Mouse (Mus musculus): ENCODE results near the gene Riox2. TPM values are rescaled to one million over a fixed set of nuclear protein-coding genes. Genes with fewer than 3 reads are reported as not detected.

The Riox2 gene
- polyA plus RNA-seq, 1 experiment from 2014 or later: 35.5 TPM

DNA sequence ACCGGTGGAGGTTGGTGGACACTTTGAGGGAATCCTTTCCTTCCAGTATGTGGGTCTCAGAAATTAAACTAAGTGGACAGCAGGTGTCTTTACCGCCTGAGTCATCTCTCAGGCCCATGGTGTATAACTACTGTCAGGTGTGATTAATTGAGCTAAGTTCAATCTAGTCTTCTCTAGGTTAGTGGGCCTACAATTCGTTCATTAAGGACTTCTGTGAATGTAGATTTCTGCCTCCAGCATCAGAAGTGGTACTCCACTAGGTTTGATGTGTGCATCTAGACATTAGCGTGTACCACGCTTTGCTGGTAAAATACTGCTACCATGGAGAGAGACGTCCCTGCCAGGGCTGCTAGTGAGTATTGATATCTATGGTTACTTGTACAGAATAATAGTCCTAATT is 971 bp downstream of the Riox2 start:
- ATAC-seq (ENCODE audit: insufficient number of reproducible peaks, insufficient read depth, low FRiP score, low TSS enrichment, low read depth): no peak
- Histone ChIP-seq H3K9me3 (no peaks in the 10 kb centered on the region), H3K4me3 (peak overlapping the region; percentile 73), H3K27me3 (no peaks in the 10 kb centered on the region), H3K4me2 (peak overlapping the region; percentile 64), H3K36me3 (peaks cover 9% of the 10 kb centered on the region; the same call in 1 of the 2 replicates), H3K27ac (no peak overlapping the region), H3K9ac (peak overlapping the region; percentile 80; the same call in 1 of the 2 replicates), H3K4me1 (peaks cover 7% of the 10 kb centered on the region)
- WGBS: 55% methylated on average over 6 of the region's 6 CpGs

DNA sequence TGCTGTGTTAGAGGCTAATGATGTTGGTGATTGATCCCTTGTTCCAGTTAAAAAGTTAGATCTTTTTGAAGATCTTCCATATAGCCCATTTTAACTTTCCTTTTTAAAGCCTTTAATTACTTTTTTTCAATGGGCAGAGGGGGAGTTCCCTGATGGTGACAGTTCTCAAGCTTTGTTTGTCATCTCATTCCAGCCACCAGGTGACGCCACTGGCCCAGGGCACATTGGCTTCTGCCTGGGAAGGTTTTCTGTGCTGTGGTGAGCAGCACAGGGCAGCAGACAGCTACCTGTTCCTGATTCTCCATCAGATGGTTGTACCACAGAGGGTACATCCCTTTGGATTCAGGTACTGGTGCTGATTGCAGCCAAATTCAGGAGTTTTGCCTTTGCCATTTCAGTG is 3.2 kb downstream of the Riox2 start:
- no peak overlapping the region for H3K27ac ChIP-seq
- 23% methylated on average over 1 of the region's 1 CpGs for WGBS
- H3K4me3 ChIP-seq: no peak overlapping the region
- H3K36me3 ChIP-seq: peaks cover 24% of the 10 kb centered on the region; the same call in 1 of the 2 replicates
- no peak overlapping the region for H3K4me2 ChIP-seq
- H3K9me3 ChIP-seq: no peaks in the 10 kb centered on the region
- no peak for ATAC-seq (ENCODE audit: insufficient number of reproducible peaks, insufficient read depth, low FRiP score, low TSS enrichment, low read depth)
- no peak overlapping the region for H3K9ac ChIP-seq
- peaks cover 7% of the 10 kb centered on the region for H3K4me1 ChIP-seq
- H3K27me3 ChIP-seq: no peaks in the 10 kb centered on the region

DNA sequence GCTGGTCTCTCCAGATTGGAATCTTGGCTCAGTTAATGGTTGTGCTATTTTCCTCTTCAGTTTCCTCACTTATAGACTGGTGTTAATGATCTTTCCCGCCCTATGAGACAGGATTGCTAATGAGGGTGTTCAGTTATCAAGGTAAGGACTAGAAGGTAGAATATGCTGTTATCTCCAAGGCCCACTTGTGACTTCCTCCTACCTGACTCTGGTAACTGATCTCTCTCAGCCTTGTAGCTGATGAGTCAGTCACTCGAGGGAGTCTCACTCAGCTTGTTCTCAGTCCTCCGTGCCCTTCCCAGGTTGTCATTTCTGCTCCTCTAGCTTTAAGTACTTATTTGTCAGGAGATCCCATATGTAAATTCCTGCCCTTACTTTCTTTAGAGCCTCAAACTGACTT is 6.4 kb downstream of the Riox2 start:
- Histone ChIP-seq H3K4me2 (no peak overlapping the region), H3K27ac (no peak overlapping the region), H3K4me1 (peaks cover under 1% of the 10 kb centered on the region; the same call in 1 of the 2 replicates), H3K27me3 (no peaks in the 10 kb centered on the region), H3K9ac (no peak overlapping the region), H3K36me3 (peaks cover 37% of the 10 kb centered on the region), H3K9me3 (no peaks in the 10 kb centered on the region), H3K4me3 (no peak overlapping the region)
- WGBS: 91% methylated on average over 3 of the region's 3 CpGs
- no peak for ATAC-seq (ENCODE audit: insufficient number of reproducible peaks, insufficient read depth, low FRiP score, low TSS enrichment, low read depth)

- no peaks in the 10 kb centered on the region for H3K4me1 ChIP-seq
- H3K4me2 ChIP-seq: no peak overlapping the region
- no peaks in the 10 kb centered on the region for H3K9me3 ChIP-seq
- no peaks in the 10 kb centered on the region for H3K27me3 ChIP-seq
- H3K9ac ChIP-seq: no peak overlapping the region
- WGBS: 69% methylated on average over 7 of the region's 7 CpGs
- ATAC-seq (ENCODE audit: insufficient number of reproducible peaks, insufficient read depth, low FRiP score, low TSS enrichment, low read depth): no peak
- no peak overlapping the region for H3K27ac ChIP-seq
- H3K36me3 ChIP-seq: peaks cover 81% of the 10 kb centered on the region
- no peak overlapping the region for H3K4me3 ChIP-seq
Observed at GRCm38 (mm10) chr16:59487239-59487638, 15.7 kb downstream of the Riox2 start.

DNA sequence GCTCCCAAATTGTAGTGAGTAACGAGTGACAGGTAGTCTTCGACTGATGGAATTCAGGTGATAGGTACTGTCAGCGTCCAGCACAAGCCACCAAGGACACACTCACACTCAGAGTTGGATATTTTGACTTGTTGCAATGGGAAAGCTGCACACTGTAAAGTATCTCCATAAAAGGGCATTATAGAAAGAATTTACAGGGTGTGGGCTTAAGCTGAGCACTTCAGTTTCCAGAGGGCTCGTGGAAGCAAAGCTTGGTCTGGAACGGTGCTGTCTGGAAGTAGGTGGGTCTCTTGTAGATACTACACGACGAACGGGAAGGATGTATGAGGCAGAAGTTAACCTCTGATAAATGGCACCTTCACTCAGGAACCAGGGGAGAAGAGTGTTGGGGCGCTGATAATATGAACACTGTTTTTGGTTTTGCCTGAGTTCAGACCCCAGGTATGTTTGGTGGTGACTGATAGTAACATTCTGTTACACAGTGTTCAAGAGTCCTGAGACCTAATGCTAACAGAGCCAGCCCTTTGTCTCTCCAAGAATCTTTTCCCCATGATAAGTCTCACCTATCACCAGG is 16.5 kb downstream of the Riox2 start:
- Histone ChIP-seq H3K9ac (no peak overlapping the region), H3K36me3 (peaks cover 80% of the 10 kb centered on the region), H3K9me3 (no peaks in the 10 kb centered on the region), H3K4me1 (no peaks in the 10 kb centered on the region), H3K27me3 (no peaks in the 10 kb centered on the region), H3K4me3 (no peak overlapping the region), H3K27ac (no peak overlapping the region), H3K4me2 (no peak overlapping the region)
- ATAC-seq (ENCODE audit: insufficient number of reproducible peaks, insufficient read depth, low FRiP score, low TSS enrichment, low read depth): no peak
- WGBS: 82% methylated on average over 9 of the region's 9 CpGs

DNA sequence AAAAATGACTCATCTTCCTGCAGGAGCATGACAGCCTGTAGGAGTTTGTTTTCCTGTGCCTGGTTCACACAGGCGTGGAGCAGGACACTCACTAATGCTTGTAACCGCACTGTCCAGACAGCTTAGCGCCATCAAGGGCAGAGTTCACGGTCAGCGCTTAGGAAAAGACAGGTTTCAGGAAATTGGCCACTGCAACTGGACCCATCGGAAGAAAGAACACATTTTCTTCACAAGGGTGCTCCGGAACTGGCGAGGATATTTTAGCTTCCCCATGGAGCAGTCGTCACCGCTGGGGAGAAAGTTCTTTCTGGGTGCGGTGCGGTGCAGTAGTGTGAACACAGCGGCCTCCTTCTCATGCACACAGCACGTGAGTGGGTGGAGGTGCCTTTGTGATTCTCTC is 21.6 kb downstream of the Riox2 start:
- Histone ChIP-seq H3K9ac (no peak overlapping the region), H3K27ac (no peak overlapping the region), H3K36me3 (peaks cover 59% of the 10 kb centered on the region), H3K27me3 (no peaks in the 10 kb centered on the region), H3K4me2 (no peak overlapping the region), H3K9me3 (no peaks in the 10 kb centered on the region), H3K4me3 (no peak overlapping the region), H3K4me1 (no peaks in the 10 kb centered on the region)
- 90% methylated on average over 14 of the region's 14 CpGs for WGBS
- ATAC-seq (ENCODE audit: insufficient number of reproducible peaks, insufficient read depth, low FRiP score, low TSS enrichment, low read depth): no peak

DNA sequence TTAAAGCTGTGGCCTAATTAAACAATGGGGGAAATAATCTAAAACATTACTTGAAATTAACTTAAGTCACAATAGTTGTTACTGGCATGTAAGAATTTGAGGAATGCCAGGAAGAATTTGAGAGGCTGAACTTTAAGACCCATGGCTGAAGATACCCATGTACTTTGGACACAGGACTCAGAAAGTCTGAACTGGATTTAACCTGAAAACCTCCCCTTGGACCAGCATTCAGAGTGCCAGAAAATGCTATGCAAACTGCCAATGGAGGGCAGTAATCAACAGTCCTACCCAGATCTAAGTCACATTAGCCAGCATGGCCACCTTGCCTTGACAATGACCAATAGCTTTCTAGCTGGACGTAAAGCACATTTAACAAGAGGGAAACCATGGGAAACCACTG is 26.4 kb downstream of the Riox2 start:
- H3K27ac ChIP-seq: no peak overlapping the region
- H3K27me3 ChIP-seq: no peaks in the 10 kb centered on the region
- 93% methylated on average over 1 of the region's 1 CpGs for WGBS
- no peak overlapping the region for H3K4me3 ChIP-seq
- H3K4me1 ChIP-seq: no peaks in the 10 kb centered on the region
- no peak overlapping the region for H3K4me2 ChIP-seq
- no peaks in the 10 kb centered on the region for H3K9me3 ChIP-seq
- H3K36me3 ChIP-seq: peaks cover 35% of the 10 kb centered on the region
- no peak overlapping the region for H3K9ac ChIP-seq
- no peak for ATAC-seq (ENCODE audit: insufficient number of reproducible peaks, insufficient read depth, low FRiP score, low TSS enrichment, low read depth)

GRCm38 (mm10) chr16:59499180-59499579 is 27.6 kb downstream of the Riox2 start:
- Histone ChIP-seq H3K9ac (no peak overlapping the region), H3K36me3 (peaks cover 37% of the 10 kb centered on the region), H3K27me3 (no peaks in the 10 kb centered on the region), H3K4me1 (no peaks in the 10 kb centered on the region), H3K9me3 (no peaks in the 10 kb centered on the region), H3K4me2 (no peak overlapping the region), H3K4me3 (no peak overlapping the region), H3K27ac (no peak overlapping the region)
- 89% methylated on average over 3 of the region's 3 CpGs for WGBS
- no peak for ATAC-seq (ENCODE audit: insufficient number of reproducible peaks, insufficient read depth, low FRiP score, low TSS enrichment, low read depth)

DNA sequence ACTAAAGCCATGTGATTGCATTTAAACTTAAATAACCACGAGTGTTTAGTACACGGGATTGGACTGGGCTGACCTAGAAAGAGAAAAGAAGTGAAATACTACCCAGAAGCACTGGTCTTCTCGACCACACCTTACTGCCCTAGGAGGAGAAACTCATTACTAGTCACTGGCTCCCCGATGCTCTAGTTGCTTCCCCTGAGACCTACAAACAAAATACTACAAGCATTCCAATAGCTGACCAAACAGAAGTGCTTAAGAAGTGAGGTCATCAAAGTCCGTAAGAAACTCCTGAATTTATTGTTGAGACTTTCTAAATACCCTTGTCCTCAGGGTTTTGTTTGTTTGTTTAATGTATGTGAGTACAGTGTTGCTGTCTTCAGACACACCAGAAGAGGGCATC is 38.3 kb downstream of the Riox2 start:
- no peaks in the 10 kb centered on the region for H3K27me3 ChIP-seq
- no peak overlapping the region for H3K9ac ChIP-seq
- H3K27ac ChIP-seq: no peak overlapping the region
- 88% methylated on average over 5 of the region's 5 CpGs for WGBS
- no peak for ATAC-seq (ENCODE audit: insufficient number of reproducible peaks, insufficient read depth, low FRiP score, low TSS enrichment, low read depth)
- H3K4me2 ChIP-seq: no peak overlapping the region
- no peak overlapping the region for H3K4me3 ChIP-seq
- H3K9me3 ChIP-seq: no peaks in the 10 kb centered on the region
- H3K36me3 ChIP-seq: peaks cover 46% of the 10 kb centered on the region
- no peaks in the 10 kb centered on the region for H3K4me1 ChIP-seq

DNA sequence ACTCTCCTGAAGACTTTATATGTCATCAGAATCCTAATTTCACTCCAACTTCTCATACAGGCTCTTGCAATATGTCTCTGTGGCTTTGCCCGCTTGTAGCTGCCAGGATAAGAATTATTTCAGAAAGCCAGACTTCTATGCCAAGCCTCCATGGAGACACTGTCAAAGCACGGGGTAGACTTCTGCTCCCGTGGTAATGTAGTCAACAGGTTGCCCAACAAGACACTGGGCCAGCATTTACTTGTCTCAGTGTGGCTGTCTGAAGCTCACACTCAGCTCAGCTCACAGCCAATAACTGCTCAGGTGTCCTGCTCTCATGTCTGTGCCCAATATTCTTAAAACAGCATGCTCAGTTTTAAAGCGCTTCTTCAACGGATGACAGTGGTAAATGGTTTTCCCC is 43.6 kb downstream of the Riox2 start:
- Histone ChIP-seq H3K36me3 (peaks cover 20% of the 10 kb centered on the region), H3K4me3 (no peak overlapping the region), H3K4me1 (peaks cover 9% of the 10 kb centered on the region; the same call in 1 of the 2 replicates), H3K27me3 (no peaks in the 10 kb centered on the region), H3K27ac (no peak overlapping the region), H3K4me2 (no peak overlapping the region), H3K9ac (no peak overlapping the region), H3K9me3 (no peaks in the 10 kb centered on the region)
- WGBS: 90% methylated on average over 5 of the region's 5 CpGs
- ATAC-seq (ENCODE audit: insufficient number of reproducible peaks, insufficient read depth, low FRiP score, low TSS enrichment, low read depth): no peak

DNA sequence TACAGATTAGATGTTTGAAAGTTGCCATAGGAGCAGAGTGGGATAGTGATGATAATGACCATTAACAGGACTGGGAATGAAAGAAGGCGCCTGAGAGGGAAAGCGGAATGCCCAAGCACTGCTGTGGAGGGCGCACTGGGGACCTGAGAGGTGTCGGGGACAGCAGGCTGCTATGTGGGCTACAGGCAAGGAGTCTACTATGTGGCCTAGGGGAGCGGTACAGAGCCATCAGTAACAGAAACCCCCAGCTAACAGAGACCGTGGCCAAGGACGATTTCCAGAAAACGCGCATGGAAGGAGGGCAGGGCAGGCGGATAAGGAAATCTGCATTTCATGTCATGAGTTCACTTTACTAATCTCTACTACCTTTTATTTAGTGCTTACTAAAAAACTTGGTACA is 45.4 kb downstream of the Riox2 start:
- Histone ChIP-seq H3K4me3 (no peak overlapping the region), H3K9ac (no peak overlapping the region), H3K27ac (no peak overlapping the region), H3K4me1 (peaks cover 9% of the 10 kb centered on the region; the same call in 1 of the 2 replicates), H3K9me3 (no peaks in the 10 kb centered on the region), H3K36me3 (peaks cover 11% of the 10 kb centered on the region; the same call in 1 of the 2 replicates), H3K4me2 (no peak overlapping the region), H3K27me3 (no peaks in the 10 kb centered on the region)
- 71% methylated on average over 10 of the region's 10 CpGs for WGBS
- no peak for ATAC-seq (ENCODE audit: insufficient number of reproducible peaks, insufficient read depth, low FRiP score, low TSS enrichment, low read depth)

- 35% methylated on average over 15 of the region's 15 CpGs for WGBS
- Histone ChIP-seq H3K27me3 (no peaks in the 10 kb centered on the region), H3K4me1 (peaks cover 9% of the 10 kb centered on the region; the same call in 1 of the 2 replicates), H3K9me3 (no peaks in the 10 kb centered on the region), H3K27ac (no peak overlapping the region), H3K36me3 (peaks cover 10% of the 10 kb centered on the region; the same call in 1 of the 2 replicates), H3K4me3 (no peak overlapping the region), H3K9ac (no peak overlapping the region), H3K4me2 (no peak overlapping the region)
- ATAC-seq (ENCODE audit: insufficient number of reproducible peaks, insufficient read depth, low FRiP score, low TSS enrichment, low read depth): peak; percentile 72
Observed at GRCm38 (mm10) chr16:59517447-59518219, 46.1 kb downstream of the Riox2 start.
